Mouse (Mus musculus) spleen, postnatal 14 days (tissue): ENCODE measurements around the gene Map7.

Experiments
- DNase-seq, 2 experiments: peaks; one replicate each; pipeline ENCODE4 v3.0.0; 2021 to 2022; ENCODE audit warnings: low spot score in 2 of 2

Map7 gene

GRCm38 (mm10) chr10:20233451-20233850 lies 85.2 kb downstream of the Map7 start:
- no peak for DNase-seq

- no peak for DNase-seq
These were observed 86.2 kb downstream of the Map7 start for GRCm38 (mm10) chr10:20234466-20234865.

- no peak for DNase-seq
These were observed 87.4 kb downstream of the Map7 start for GRCm38 (mm10) chr10:20235656-20236055.

- no peak for DNase-seq
These were observed 88.0 kb downstream of the Map7 start for GRCm38 (mm10) chr10:20236241-20236640.

- no peak for DNase-seq
These were observed 90.0 kb downstream of the Map7 start for GRCm38 (mm10) chr10:20238281-20238680.

GRCm38 (mm10) chr10:20240858-20241257 lies 92.6 kb downstream of the Map7 start:
- DNase-seq: no peak

GRCm38 (mm10) chr10:20243321-20243720 lies 95.0 kb downstream of the Map7 start:
- DNase-seq: no peak

GRCm38 (mm10) chr10:20245082-20245481 lies 96.8 kb downstream of the Map7 start:
- no peak for DNase-seq

- no peak for DNase-seq
These were observed 100.8 kb downstream of the Map7 start for GRCm38 (mm10) chr10:20249091-20249490.

GRCm38 (mm10) chr10:20255579-20255978 lies 107.3 kb downstream of the Map7 start:
- DNase-seq: no peak

- no peak for DNase-seq
These were observed 108.9 kb downstream of the Map7 start for GRCm38 (mm10) chr10:20257054-20257643.

- DNase-seq: no peak
These were observed 109.8 kb downstream of the Map7 start for GRCm38 (mm10) chr10:20257721-20258720.

- DNase-seq: no peak
These were observed 111.2 kb downstream of the Map7 start for GRCm38 (mm10) chr10:20259476-20259875.

- no peak for DNase-seq
These were observed 114.6 kb downstream of the Map7 start for GRCm38 (mm10) chr10:20262896-20263295.

- no peak for DNase-seq
These were observed 116.2 kb downstream of the Map7 start for GRCm38 (mm10) chr10:20264479-20264878.

GRCm38 (mm10) chr10:20267032-20267431 lies 118.8 kb downstream of the Map7 start:
- no peak for DNase-seq

GRCm38 (mm10) chr10:20268945-20269344 lies 120.7 kb downstream of the Map7 start:
- no peak for DNase-seq

- no peak for DNase-seq
These were observed 124.1 kb downstream of the Map7 start for GRCm38 (mm10) chr10:20272380-20272779.

GRCm38 (mm10) chr10:20273278-20273677 lies 125.0 kb downstream of the Map7 start:
- no peak for DNase-seq

GRCm38 (mm10) chr10:20274022-20274421 lies 125.8 kb downstream of the Map7 start:
- no peak for DNase-seq

- no peak for DNase-seq
These were observed 133.2 kb downstream of the Map7 start for GRCm38 (mm10) chr10:20281456-20281855.

GRCm38 (mm10) chr10:20285289-20285975 lies 137.2 kb downstream of the Map7 start:
- no peak for DNase-seq
